Mouse (Mus musculus) erythroblast, adult 5-6 weeks (primary cell): ENCODE measurements around the gene Ceacam2. TPM values are rescaled to one million over a fixed set of nuclear protein-coding genes. Genes with fewer than 3 reads are reported as not detected.
"Not testable (repeated sequence)": the region's sequence is repeated elsewhere in the genome, so short reads cannot be mapped to it uniquely, and the experiment has no call there.

Experiments
- ATAC-seq: replicated peaks from 2 replicates; pipeline ENCODE4 v1.8.0; 2016; ENCODE audit warnings: moderate number of reproducible peaks, mild to moderate bottlenecking, moderate TSS enrichment, inconsistent platforms; ENCODE audit not compliant: poor library complexity, low FRiP score, severe bottlenecking
- total RNA-seq, 2 experiments: library from RNA; stranded (forward) in 1 of 2; stranded (reverse) in 1 of 2; fragments of 150-400 nt in 1 of 2; fragments of 200-764, 138-1000 nt in 1 of 2; gene quantifications; 2 replicates each; pipeline versions ENCODE4 v1.2.3 to v1.2.4; 2015 to 2017; ENCODE audit warnings: low replicate concordance in 2 of 2

The Ceacam2 gene
- total RNA-seq, 2 experiments from 2014 or later, result 0.38 TPM; not detected in 1

- ATAC-seq, result no peak
Observed at GRCm38 (mm10) chr7:25486186-25486585, 53.5 kb downstream of the Ceacam2 start.

- ATAC-seq, result no peak
Observed at GRCm38 (mm10) chr7:25485061-25485460, 54.6 kb downstream of the Ceacam2 start.

GRCm38 (mm10) chr7:25483133-25483735 lies 56.4 kb downstream of the Ceacam2 start:
- no peak for ATAC-seq

GRCm38 (mm10) chr7:25480791-25481190 lies 58.9 kb downstream of the Ceacam2 start:
- not testable (repeated sequence) for ATAC-seq

- ATAC-seq, result peak; percentile 76
Observed at GRCm38 (mm10) chr7:25479440-25479839, 60.2 kb downstream of the Ceacam2 start.

GRCm38 (mm10) chr7:25477752-25478093 lies 61.9 kb downstream of the Ceacam2 start:
- not testable (repeated sequence) for ATAC-seq

GRCm38 (mm10) chr7:25477091-25477751 lies 62.4 kb downstream of the Ceacam2 start, which contains the start of gene Ceacam1:
Gene Ceacam1, minus strand, starts transcription at chr7:25477603.
- not testable (repeated sequence) for ATAC-seq

- not testable (repeated sequence) for ATAC-seq
Observed at GRCm38 (mm10) chr7:25471821-25472220, 67.8 kb downstream of the Ceacam2 start.

Other genes with a start within 250 kb of the Ceacam2 start
- 1.9 and 2.9 TPM in 2 replicates for gene Pafah1b3, start 241.9 kb downstream of the Ceacam2 start, total RNA-seq (2015; ENCODE audit: low replicate concordance)
- 0.98 TPM in 1 of 2 replicates, not detected in the other for gene Pafah1b3, start 241.9 kb downstream of the Ceacam2 start, total RNA-seq (2017; ENCODE audit: low replicate concordance)
- gene Prr19, start 238.4 kb downstream of the Ceacam2 start, total RNA-seq (2015; ENCODE audit: low replicate concordance), result not detected in 2 replicates
- gene Prr19, start 238.4 kb downstream of the Ceacam2 start, total RNA-seq (2017; ENCODE audit: low replicate concordance), result not detected in 2 replicates
- gene Tmem145, start 233.8 kb downstream of the Ceacam2 start, total RNA-seq (2015; ENCODE audit: low replicate concordance), result not detected in 2 replicates
- gene Tmem145, start 233.8 kb downstream of the Ceacam2 start, total RNA-seq (2017; ENCODE audit: low replicate concordance), result not detected in 2 replicates
- gene Megf8, start 222.7 kb downstream of the Ceacam2 start, total RNA-seq (2015; ENCODE audit: low replicate concordance), result 0.19 and 0.42 TPM in 2 replicates
- gene Megf8, start 222.7 kb downstream of the Ceacam2 start, total RNA-seq (2017; ENCODE audit: low replicate concordance), result 0.14 TPM in 1 of 2 replicates, not detected in the other
- gene Cnfn, start 170.1 kb downstream of the Ceacam2 start, total RNA-seq (2015; ENCODE audit: low replicate concordance), result not detected in 2 replicates
- gene Cnfn, start 170.1 kb downstream of the Ceacam2 start, total RNA-seq (2017; ENCODE audit: low replicate concordance), result not detected in 2 replicates
- gene Lipe, start 141.1 kb downstream of the Ceacam2 start, total RNA-seq (2015; ENCODE audit: low replicate concordance), result 2.5 and 11.3 TPM in 2 replicates
- gene Lipe, start 141.1 kb downstream of the Ceacam2 start, total RNA-seq (2017; ENCODE audit: low replicate concordance), result 4.5 and 6.7 TPM in 2 replicates
- not detected in 2 replicates for gene Cxcl17, start 127.0 kb downstream of the Ceacam2 start, total RNA-seq (2015; ENCODE audit: low replicate concordance)
- gene Cxcl17, start 127.0 kb downstream of the Ceacam2 start, total RNA-seq (2017; ENCODE audit: low replicate concordance), result not detected in 2 replicates
- gene Ceacam1, start 62.3 kb downstream of the Ceacam2 start, total RNA-seq (2015; ENCODE audit: low replicate concordance), result 72.6 and 100 TPM in 2 replicates
- 14.9 and 27.1 TPM in 2 replicates for gene Ceacam1, start 62.3 kb downstream of the Ceacam2 start, total RNA-seq (2017; ENCODE audit: low replicate concordance)
- not detected in 2 replicates for gene Erich4, start 76.0 kb upstream of the Ceacam2 start, total RNA-seq (2015; ENCODE audit: low replicate concordance)
- not detected in 2 replicates for gene Erich4, start 76.0 kb upstream of the Ceacam2 start, total RNA-seq (2017; ENCODE audit: low replicate concordance)
- gene Dmac2, start 79.6 kb upstream of the Ceacam2 start, total RNA-seq (2015; ENCODE audit: low replicate concordance), result 4.6 and 7.3 TPM in 2 replicates
- 2.5 and 4.1 TPM in 2 replicates for gene Dmac2, start 79.6 kb upstream of the Ceacam2 start, total RNA-seq (2017; ENCODE audit: low replicate concordance)
- 1.9 and 2.5 TPM in 2 replicates for gene B3gnt8, start 86.8 kb upstream of the Ceacam2 start, total RNA-seq (2015; ENCODE audit: low replicate concordance)
- 0.98 and 5.8 TPM in 2 replicates for gene B3gnt8, start 86.8 kb upstream of the Ceacam2 start, total RNA-seq (2017; ENCODE audit: low replicate concordance)
- gene Bckdha, start 119.1 kb upstream of the Ceacam2 start, total RNA-seq (2015; ENCODE audit: low replicate concordance), result 2.5 and 17.9 TPM in 2 replicates
- gene Bckdha, start 119.1 kb upstream of the Ceacam2 start, total RNA-seq (2017; ENCODE audit: low replicate concordance), result 4.3 and 5.2 TPM in 2 replicates
- 5.4 and 13.8 TPM in 2 replicates for gene Exosc5, start 119.3 kb upstream of the Ceacam2 start, total RNA-seq (2015; ENCODE audit: low replicate concordance)
- gene Exosc5, start 119.3 kb upstream of the Ceacam2 start, total RNA-seq (2017; ENCODE audit: low replicate concordance), result 3.6 and 10.1 TPM in 2 replicates
- gene Tmem91, start 135.3 kb upstream of the Ceacam2 start, total RNA-seq (2015; ENCODE audit: low replicate concordance), result 0.96 TPM in 1 of 2 replicates, not detected in the other
- gene Tmem91, start 135.3 kb upstream of the Ceacam2 start, total RNA-seq (2017; ENCODE audit: low replicate concordance), result 0.09 TPM in 1 of 2 replicates, not detected in the other
- gene B9d2, start 140.9 kb upstream of the Ceacam2 start, total RNA-seq (2015; ENCODE audit: low replicate concordance), result 7.5 and 8.1 TPM in 2 replicates
- gene B9d2, start 140.9 kb upstream of the Ceacam2 start, total RNA-seq (2017; ENCODE audit: low replicate concordance), result 0.60 and 5.6 TPM in 2 replicates
- 64.9 and 68.1 TPM in 2 replicates for gene Tgfb1, start 147.1 kb upstream of the Ceacam2 start, total RNA-seq (2015; ENCODE audit: low replicate concordance)
- gene Tgfb1, start 147.1 kb upstream of the Ceacam2 start, total RNA-seq (2017; ENCODE audit: low replicate concordance), result 11.2 and 12.0 TPM in 2 replicates
- 19.0 and 22.3 TPM in 2 replicates for gene Ccdc97, start 179.2 kb upstream of the Ceacam2 start, total RNA-seq (2015; ENCODE audit: low replicate concordance)
- 14.7 and 17.7 TPM in 2 replicates for gene Ccdc97, start 179.2 kb upstream of the Ceacam2 start, total RNA-seq (2017; ENCODE audit: low replicate concordance)
- 45.2 and 59.1 TPM in 2 replicates for gene Hnrnpul1, start 214.9 kb upstream of the Ceacam2 start, total RNA-seq (2015; ENCODE audit: low replicate concordance)
- gene Hnrnpul1, start 214.9 kb upstream of the Ceacam2 start, total RNA-seq (2017; ENCODE audit: low replicate concordance), result 79.3 and 99.9 TPM in 2 replicates
- gene Axl, start 248.8 kb upstream of the Ceacam2 start, total RNA-seq (2015; ENCODE audit: low replicate concordance), result 28.2 and 35.7 TPM in 2 replicates
- gene Axl, start 248.8 kb upstream of the Ceacam2 start, total RNA-seq (2017; ENCODE audit: low replicate concordance), result 20.2 and 22.2 TPM in 2 replicates